Mouse (Mus musculus) urinary bladder, postnatal 4 days (tissue): ENCODE data around the gene Ncam1.

Experiments used
- DNase-seq, 2 experiments: peaks; one replicate each; pipeline ENCODE4 v3.0.0; 2021 to 2022; ENCODE audit warnings: low spot score in 2 of 2

Gene Ncam1

GRCm38 (mm10) chr9:49755214-49755613 is 43.5 kb downstream of the Ncam1 start:
- DNase-seq = no peak

- DNase-seq = no peak
Measured at GRCm38 (mm10) chr9:49751466-49751865, 47.3 kb downstream of the Ncam1 start.

GRCm38 (mm10) chr9:49746176-49746575 is 52.5 kb downstream of the Ncam1 start:
- no peak for DNase-seq

- DNase-seq = no peak
Measured at GRCm38 (mm10) chr9:49745696-49746095, 53.0 kb downstream of the Ncam1 start.

- no peak for DNase-seq
Measured at GRCm38 (mm10) chr9:49744286-49744685, 54.4 kb downstream of the Ncam1 start.

- no peak for DNase-seq
Measured at GRCm38 (mm10) chr9:49739935-49740334, 58.8 kb downstream of the Ncam1 start.

GRCm38 (mm10) chr9:49738546-49738945 is 60.2 kb downstream of the Ncam1 start:
- no peak for DNase-seq

- no peak for DNase-seq
Measured at GRCm38 (mm10) chr9:49737166-49737565, 61.6 kb downstream of the Ncam1 start.

- DNase-seq = no peak
Measured at GRCm38 (mm10) chr9:49734348-49735007, 64.2 kb downstream of the Ncam1 start.

GRCm38 (mm10) chr9:49733726-49734125 is 65.0 kb downstream of the Ncam1 start:
- no peak for DNase-seq

- DNase-seq = no peak
Measured at GRCm38 (mm10) chr9:49729479-49729878, 69.2 kb downstream of the Ncam1 start.

- DNase-seq = no peak
Measured at GRCm38 (mm10) chr9:49728211-49728610, 70.5 kb downstream of the Ncam1 start.

GRCm38 (mm10) chr9:49722765-49723164 is 76.0 kb downstream of the Ncam1 start:
- DNase-seq = no peak

GRCm38 (mm10) chr9:49715121-49715520 is 83.6 kb downstream of the Ncam1 start:
- DNase-seq = no peak

GRCm38 (mm10) chr9:49714091-49714490 is 84.6 kb downstream of the Ncam1 start:
- no peak for DNase-seq

- DNase-seq = no peak
Measured at GRCm38 (mm10) chr9:49707646-49708045, 91.1 kb downstream of the Ncam1 start.

GRCm38 (mm10) chr9:49704196-49704967 is 94.3 kb downstream of the Ncam1 start:
- no peak for DNase-seq

- no peak for DNase-seq
Measured at GRCm38 (mm10) chr9:49695371-49695770, 103.4 kb downstream of the Ncam1 start.

- no peak for DNase-seq
Measured at GRCm38 (mm10) chr9:49692791-49693190, 105.9 kb downstream of the Ncam1 start.

GRCm38 (mm10) chr9:49691344-49691743 is 107.4 kb downstream of the Ncam1 start:
- no peak for DNase-seq

GRCm38 (mm10) chr9:49683566-49684273 is 115.0 kb downstream of the Ncam1 start:
- no peak for DNase-seq

GRCm38 (mm10) chr9:49681848-49682469 is 116.8 kb downstream of the Ncam1 start:
- no peak for DNase-seq
